Mouse (Mus musculus) forebrain, embryonic 14.5 days (tissue): Measurements from ENCODE around the gene Naa80. TPM values are rescaled to one million over a fixed set of nuclear protein-coding genes. Genes with fewer than 3 reads are reported as not detected.

Experiments used
- ATAC-seq: fragments of 200-750 bp; cut with Nextera tagmentation; 2 replicates; pipeline ENCODE4 v1.8.0; 2017; ENCODE audit warnings: mild to moderate bottlenecking, moderate library complexity
- DNase-seq: peaks from one replicate; pipeline ENCODE4 v3.0.0-alpha.2; 2015; ENCODE audit warnings: low spot score
- H3K27ac ChIP-seq: fragments of 300-500 bp; sonication (generic); 2 replicates; pipeline ENCODE4 v1.5.1; 2014; ENCODE audit warnings: low read depth, mild to moderate bottlenecking, control low read depth, low read length, moderate library complexity
- H3K27me3 ChIP-seq: fragments of 300-500 bp; sonication (generic); replicated peaks from 2 replicates; pipeline ENCODE4 v1.6.1; 2014; ENCODE audit warnings: low read length, control low read depth, mixed read lengths; ENCODE audit not compliant: control insufficient read depth, insufficient read depth
- H3K36me3 ChIP-seq: fragments of 300-500 bp; sonication (generic); 2 replicates; pipeline ENCODE4 v1.6.1; 2014; ENCODE audit warnings: low read length, control low read depth; ENCODE audit not compliant: control insufficient read depth, insufficient read depth
- H3K4me1 ChIP-seq: fragments of 300-500 bp; sonication (generic); 2 replicates; pipeline ENCODE4 v1.6.1; 2014; ENCODE audit warnings: antibody characterized with exemption, low read length, control low read depth; ENCODE audit not compliant: control insufficient read depth, insufficient read depth
- H3K4me2 ChIP-seq: fragments of 300-500 bp; sonication (generic); 2 replicates; pipeline ENCODE4 v1.6.1; 2014; ENCODE audit warnings: mild to moderate bottlenecking, control low read depth, low read length
- H3K4me3 ChIP-seq: fragments of 300-500 bp; sonication (generic); 2 replicates; pipeline ENCODE4 v1.5.1; 2014; ENCODE audit warnings: low read depth, low read length, control low read depth
- H3K9ac ChIP-seq: fragments of 300-500 bp; sonication (generic); 2 replicates; pipeline ENCODE4 v1.6.1; 2014; ENCODE audit warnings: mild to moderate bottlenecking, low read length, control low read depth, moderate library complexity
- H3K9me3 ChIP-seq: fragments of 300-500 bp; sonication (generic); replicated peaks from 2 replicates; pipeline ENCODE4 v1.6.1; 2016; ENCODE audit warnings: low read length, control low read depth, mixed read lengths; ENCODE audit not compliant: control insufficient read depth
- WGBS: fragments of 180-500 bp; shearing (Covaris S2); extraction: QIAGEN DNeasy Blood & Tissue Kit; methylation state at CpG from one replicate; pipeline ENCODE4 v1.1.7; 2014; 5-methylcytosine and 5-hydroxymethylcytosine counted together
- polyA plus RNA-seq: library from polyadenylated mRNA; unstranded; fragments of >200 nt; fragmentation: Nextera tagmentation; extraction: Ambion mirVana; gene quantifications from 2 replicates; pipeline ENCODE4 v1.2.1, GENCODE M21; 2014

The Naa80 gene
- polyA plus RNA-seq, 1 experiment from 2014 or later: 18.7 TPM

DNA sequence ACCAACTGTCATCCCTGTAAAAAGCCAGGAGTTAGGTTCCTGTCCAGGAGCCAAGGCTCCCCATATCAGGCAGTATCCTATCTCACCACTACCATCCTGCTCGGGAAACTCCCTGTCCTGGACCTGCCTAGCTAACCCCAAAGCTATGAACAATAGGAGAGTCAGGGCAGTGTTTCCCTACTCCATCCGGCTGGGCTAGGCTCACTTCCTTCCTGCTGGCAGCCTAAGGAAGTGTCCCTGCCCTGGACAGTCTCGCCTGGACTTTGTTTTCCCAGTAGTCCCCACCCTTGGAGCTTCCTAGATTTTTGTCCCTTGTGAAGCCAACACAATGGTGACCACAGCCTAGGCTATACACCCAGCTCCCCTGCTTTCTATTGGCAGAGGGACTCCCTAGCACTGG, 11.8 kb upstream of the Naa80 start:
- no peaks in the 10 kb centered on the region for H3K27me3 ChIP-seq
- peaks cover 41% of the 10 kb centered on the region for H3K36me3 ChIP-seq
- 64% methylated on average over 3 of the region's 3 CpGs for WGBS
- H3K9me3 ChIP-seq: no peaks in the 10 kb centered on the region
- no peak overlapping the region for H3K27ac ChIP-seq
- peaks cover 31% of the 10 kb centered on the region for H3K4me1 ChIP-seq
- no peak overlapping the region for H3K4me3 ChIP-seq
- no peak overlapping the region for H3K9ac ChIP-seq
- no peak for DNase-seq
- no peak overlapping the region for H3K4me2 ChIP-seq
- no peak for ATAC-seq

DNA sequence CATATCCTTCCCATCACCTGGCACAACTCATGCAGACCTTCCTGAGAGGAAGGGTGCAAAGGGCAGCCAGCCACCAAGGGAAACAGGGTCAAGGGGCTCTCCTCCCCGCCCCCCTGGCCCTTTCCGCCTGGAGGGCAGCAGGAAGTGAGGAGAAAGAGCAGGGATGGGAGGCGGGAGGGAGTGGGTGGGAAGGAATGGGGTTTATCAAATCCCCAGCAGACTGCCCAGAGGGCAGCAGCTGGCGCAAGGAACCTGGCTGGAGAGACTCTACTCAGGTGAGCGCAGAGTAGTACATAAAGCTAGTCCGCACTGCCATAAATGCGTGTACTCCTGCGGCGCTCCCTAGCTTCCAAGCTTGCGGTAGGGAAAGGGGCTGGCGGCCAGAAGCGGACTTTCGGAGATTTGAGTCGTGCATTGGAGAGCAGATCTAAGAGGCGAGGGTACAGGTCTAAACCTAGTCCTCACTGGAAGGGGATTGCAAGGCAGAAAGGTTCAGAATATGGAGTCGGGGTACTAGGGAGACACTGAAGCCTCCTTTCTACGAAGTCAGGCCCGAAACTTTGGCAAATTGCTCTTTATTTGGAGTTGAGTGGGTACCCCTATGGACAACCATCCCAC, 10.9 kb upstream of the Naa80 start, which contains the start of gene Hyal2:
TSS of gene Hyal2 (plus strand) at position 244 of the 618 bp plus-strand sequence.
- Histone ChIP-seq H3K36me3 (peaks cover 43% of the 10 kb centered on the region), H3K4me3 (peak within 1 kb of the TSS; percentile 88), H3K9ac (peak within 1 kb of the TSS; percentile 92), H3K27ac (peak within 1 kb of the TSS; percentile 77), H3K4me1 (peaks cover 31% of the 10 kb centered on the region), H3K4me2 (peak within 1 kb of the TSS; percentile 92), H3K27me3 (no peaks in the 10 kb centered on the region), H3K9me3 (no peaks in the 10 kb centered on the region)
- DNase-seq (no peak), ATAC-seq (no peak)
- WGBS: 4% methylated on average over 18 of the region's 18 CpGs

DNA sequence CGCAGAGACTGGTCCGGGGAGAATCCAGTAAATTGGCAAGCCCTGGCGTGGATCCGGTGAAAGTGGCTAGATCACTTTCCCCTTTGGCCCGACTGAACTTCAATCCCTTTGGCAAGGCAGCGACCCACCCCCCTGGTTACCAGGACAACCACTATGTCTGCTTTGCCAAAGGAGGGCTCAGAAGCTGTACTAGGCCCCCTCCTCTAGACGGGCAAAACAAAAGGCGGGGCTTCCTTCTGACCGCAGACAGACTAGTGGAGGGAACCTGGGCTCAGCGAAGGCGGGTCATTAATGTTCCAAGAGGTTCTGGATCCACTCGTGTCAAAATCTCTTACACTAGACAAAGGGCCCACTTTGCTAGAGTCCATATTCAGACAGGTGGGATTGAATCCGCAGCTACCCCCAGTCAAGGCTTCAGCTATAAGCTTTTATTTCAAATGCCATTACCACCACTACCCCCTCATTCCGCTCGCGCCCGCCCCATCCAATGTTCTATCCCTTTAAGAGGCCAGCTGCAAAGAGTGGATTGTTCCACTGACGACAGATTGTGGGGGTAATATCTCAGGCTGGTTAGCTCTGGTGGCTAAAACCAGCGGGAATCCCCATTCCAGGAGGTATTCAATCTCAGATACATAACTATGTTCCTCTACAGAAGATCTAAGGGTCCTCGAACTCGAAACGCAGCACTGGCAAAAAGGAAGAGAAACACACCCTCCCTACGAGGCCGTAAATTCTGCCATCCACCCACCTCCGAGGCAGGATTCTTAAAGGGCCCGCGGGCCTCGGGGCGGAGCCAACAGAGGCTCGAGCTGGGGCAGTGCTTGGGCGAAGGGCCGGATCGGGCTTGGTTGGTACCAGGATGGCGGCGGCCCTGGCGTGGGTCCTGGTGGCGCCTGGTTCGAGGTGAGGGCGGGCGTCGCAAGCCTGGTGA, 10.1 kb upstream of the Naa80 start:
- H3K27me3 ChIP-seq: no peaks in the 10 kb centered on the region
- DNase-seq: peak; percentile 95
- WGBS: under 1% methylated on average over 41 of the region's 41 CpGs
- H3K4me2 ChIP-seq: peak overlapping the region; percentile 92
- peaks cover 29% of the 10 kb centered on the region for H3K4me1 ChIP-seq
- ATAC-seq: peak; percentile 91
- H3K9me3 ChIP-seq: no peaks in the 10 kb centered on the region
- H3K27ac ChIP-seq: peak overlapping the region; percentile 77
- peaks cover 51% of the 10 kb centered on the region for H3K36me3 ChIP-seq
- H3K9ac ChIP-seq: peak overlapping the region; percentile 92
- peak overlapping the region; percentile 88 for H3K4me3 ChIP-seq

DNA sequence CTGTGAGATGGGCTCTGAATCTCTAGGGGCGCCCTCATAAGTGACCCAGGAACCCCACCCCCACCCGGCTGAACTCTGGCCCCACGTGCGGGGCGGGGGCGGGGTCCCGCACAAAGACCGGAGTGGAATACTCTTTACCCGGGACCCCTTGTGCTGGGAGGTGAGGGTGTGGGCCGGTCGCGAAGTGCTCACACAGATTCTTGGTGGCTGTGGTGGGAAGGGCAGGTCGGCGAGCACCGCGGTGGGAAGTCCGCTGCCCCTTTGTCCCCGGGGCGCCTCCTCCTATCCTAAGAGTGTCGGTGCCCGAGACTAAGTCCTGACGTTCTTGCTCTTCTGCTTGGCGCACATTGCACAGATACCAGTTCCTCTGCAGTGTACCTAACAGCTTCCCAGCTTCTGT, 9.4 kb upstream of the Naa80 start:
- WGBS: 1% methylated on average over 23 of the region's 23 CpGs
- H3K4me1 ChIP-seq: peaks cover 25% of the 10 kb centered on the region
- H3K4me2 ChIP-seq: peak overlapping the region; percentile 92

DNA sequence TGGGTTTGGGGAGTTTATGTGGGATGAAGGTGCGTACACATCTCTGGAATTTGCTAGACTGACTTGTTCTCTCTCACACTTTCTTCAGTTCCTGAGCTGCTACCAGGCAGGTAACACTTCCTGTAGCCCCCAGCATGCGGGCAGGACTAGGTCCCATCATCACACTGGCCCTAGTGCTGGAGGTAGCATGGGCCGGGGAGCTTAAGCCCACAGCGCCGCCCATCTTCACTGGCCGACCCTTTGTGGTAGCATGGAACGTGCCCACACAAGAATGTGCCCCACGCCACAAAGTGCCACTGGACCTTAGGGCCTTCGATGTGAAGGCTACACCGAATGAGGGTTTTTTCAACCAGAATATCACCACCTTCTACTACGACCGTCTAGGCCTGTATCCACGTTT, 8.7 kb upstream of the Naa80 start:
- peaks cover 52% of the 10 kb centered on the region for H3K36me3 ChIP-seq
- H3K9me3 ChIP-seq: no peaks in the 10 kb centered on the region
- WGBS: 31% methylated on average over 13 of the region's 13 CpGs
- peak overlapping the region; percentile 92 for H3K4me2 ChIP-seq
- H3K4me1 ChIP-seq: peaks cover 25% of the 10 kb centered on the region
- DNase-seq (no peak), ATAC-seq (no peak)
- peak overlapping the region; percentile 77; the same call in 1 of the 2 replicates for H3K27ac ChIP-seq
- peak overlapping the region; percentile 88 for H3K4me3 ChIP-seq
- peak overlapping the region; percentile 92 for H3K9ac ChIP-seq
- H3K27me3 ChIP-seq: no peaks in the 10 kb centered on the region

More for the DNA sequence above, 9.4 kb upstream of the Naa80 start:
- Histone ChIP-seq H3K27ac (peak overlapping the region; percentile 77), H3K9ac (peak overlapping the region; percentile 92), H3K4me3 (peak overlapping the region; percentile 88), H3K36me3 (peaks cover 54% of the 10 kb centered on the region), H3K27me3 (no peaks in the 10 kb centered on the region), H3K9me3 (no peaks in the 10 kb centered on the region)
- DNase-seq: no peak
- ATAC-seq: peak; percentile 25

DNA sequence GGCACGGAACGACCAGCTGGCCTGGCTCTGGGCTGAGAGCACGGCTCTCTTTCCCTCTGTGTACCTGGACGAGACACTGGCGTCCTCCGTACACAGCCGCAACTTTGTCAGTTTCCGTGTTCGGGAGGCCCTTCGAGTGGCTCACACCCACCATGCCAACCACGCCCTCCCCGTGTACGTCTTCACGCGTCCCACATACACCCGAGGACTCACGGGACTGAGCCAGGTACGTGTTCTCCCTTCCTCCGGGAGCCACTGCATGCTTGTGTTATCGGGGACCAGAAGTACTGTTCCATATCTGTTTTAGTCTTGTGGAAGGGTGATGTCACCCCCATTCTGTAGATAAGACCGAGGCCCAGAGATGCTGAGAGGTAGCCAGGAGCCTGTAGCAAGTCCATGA, 7.8 kb upstream of the Naa80 start:
- 92% methylated on average over 21 of the region's 21 CpGs for WGBS
- DNase-seq (no peak), ATAC-seq (no peak)
- Histone ChIP-seq H3K9ac (peak overlapping the region; percentile 92), H3K4me2 (peak overlapping the region; percentile 92), H3K36me3 (peaks cover 46% of the 10 kb centered on the region), H3K4me3 (peak overlapping the region; percentile 88; the same call in 1 of the 2 replicates), H3K4me1 (peaks cover 25% of the 10 kb centered on the region), H3K9me3 (no peaks in the 10 kb centered on the region), H3K27ac (no peak overlapping the region; the same call in 1 of the 2 replicates), H3K27me3 (no peaks in the 10 kb centered on the region)

DNA sequence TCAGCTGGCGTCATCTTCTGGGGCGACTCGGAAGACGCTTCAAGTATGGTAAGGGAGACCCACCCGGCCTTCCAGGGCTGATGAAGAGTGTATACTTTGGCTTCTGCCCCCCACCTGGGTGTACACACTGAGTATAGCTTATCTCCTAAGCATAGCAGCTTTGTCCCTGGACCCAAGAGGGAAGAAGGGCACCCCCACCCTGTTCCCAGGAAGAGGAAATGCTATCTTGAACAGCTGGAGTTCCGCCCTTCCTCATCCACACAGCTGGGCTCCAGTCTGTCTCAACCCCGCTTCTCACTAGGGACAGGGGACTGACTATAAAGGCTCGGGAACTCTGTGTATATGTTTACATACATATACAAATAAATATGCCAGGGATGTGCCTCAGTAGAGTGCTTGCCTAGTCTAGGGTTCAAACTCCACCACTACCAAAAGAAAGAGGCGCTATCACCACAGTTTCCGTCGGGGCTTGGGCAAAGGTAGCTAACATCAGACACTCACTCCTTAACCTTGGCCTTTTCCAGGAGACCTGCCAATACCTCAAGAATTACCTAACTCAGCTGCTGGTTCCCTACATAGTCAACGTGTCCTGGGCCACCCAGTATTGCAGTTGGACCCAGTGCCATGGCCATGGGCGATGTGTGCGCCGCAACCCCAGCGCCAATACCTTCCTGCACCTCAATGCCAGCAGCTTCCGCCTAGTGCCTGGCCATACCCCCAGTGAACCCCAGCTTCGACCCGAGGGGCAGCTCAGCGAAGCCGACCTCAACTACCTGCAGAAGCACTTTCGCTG, 7.0 kb upstream of the Naa80 start:
- no peak overlapping the region for H3K4me2 ChIP-seq

DNA sequence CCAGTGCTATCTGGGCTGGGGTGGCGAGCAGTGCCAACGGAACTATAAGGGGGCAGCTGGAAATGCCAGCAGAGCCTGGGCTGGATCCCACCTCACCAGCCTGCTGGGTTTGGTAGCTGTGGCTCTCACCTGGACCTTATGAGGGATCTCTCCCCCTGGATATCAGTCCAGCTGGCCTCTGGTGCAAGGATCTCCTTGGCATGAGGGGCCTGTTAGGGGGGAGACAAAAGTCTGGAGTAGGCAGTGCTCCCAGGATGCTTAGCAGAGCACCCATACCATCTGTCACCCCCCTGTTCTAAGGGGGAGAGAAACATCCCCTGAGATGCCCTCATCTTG, 6.4 kb upstream of the Naa80 start:
- no peak overlapping the region for H3K27ac ChIP-seq
- WGBS: 97% methylated on average over 2 of the region's 2 CpGs
- H3K4me3 ChIP-seq: no peak overlapping the region
- H3K36me3 ChIP-seq: peaks cover 39% of the 10 kb centered on the region
- no peaks in the 10 kb centered on the region for H3K27me3 ChIP-seq
- H3K9me3 ChIP-seq: no peaks in the 10 kb centered on the region
- ATAC-seq (no peak), DNase-seq (no peak)
- H3K4me2 ChIP-seq: no peak overlapping the region
- peaks cover 25% of the 10 kb centered on the region for H3K4me1 ChIP-seq
- no peak overlapping the region for H3K9ac ChIP-seq

More for the DNA sequence above, 7.0 kb upstream of the Naa80 start:
- no peak overlapping the region for H3K9ac ChIP-seq
- no peaks in the 10 kb centered on the region for H3K9me3 ChIP-seq
- H3K27me3 ChIP-seq: no peaks in the 10 kb centered on the region
- WGBS: 94% methylated on average over 22 of the region's 22 CpGs
- peaks cover 39% of the 10 kb centered on the region for H3K36me3 ChIP-seq
- H3K27ac ChIP-seq: no peak overlapping the region
- DNase-seq: no peak
- no peak for ATAC-seq
- H3K4me1 ChIP-seq: peaks cover 25% of the 10 kb centered on the region
- H3K4me3 ChIP-seq: no peak overlapping the region
